ENCODE assay signal across 8 mouse cellular contexts in the genomic region with DNA sequence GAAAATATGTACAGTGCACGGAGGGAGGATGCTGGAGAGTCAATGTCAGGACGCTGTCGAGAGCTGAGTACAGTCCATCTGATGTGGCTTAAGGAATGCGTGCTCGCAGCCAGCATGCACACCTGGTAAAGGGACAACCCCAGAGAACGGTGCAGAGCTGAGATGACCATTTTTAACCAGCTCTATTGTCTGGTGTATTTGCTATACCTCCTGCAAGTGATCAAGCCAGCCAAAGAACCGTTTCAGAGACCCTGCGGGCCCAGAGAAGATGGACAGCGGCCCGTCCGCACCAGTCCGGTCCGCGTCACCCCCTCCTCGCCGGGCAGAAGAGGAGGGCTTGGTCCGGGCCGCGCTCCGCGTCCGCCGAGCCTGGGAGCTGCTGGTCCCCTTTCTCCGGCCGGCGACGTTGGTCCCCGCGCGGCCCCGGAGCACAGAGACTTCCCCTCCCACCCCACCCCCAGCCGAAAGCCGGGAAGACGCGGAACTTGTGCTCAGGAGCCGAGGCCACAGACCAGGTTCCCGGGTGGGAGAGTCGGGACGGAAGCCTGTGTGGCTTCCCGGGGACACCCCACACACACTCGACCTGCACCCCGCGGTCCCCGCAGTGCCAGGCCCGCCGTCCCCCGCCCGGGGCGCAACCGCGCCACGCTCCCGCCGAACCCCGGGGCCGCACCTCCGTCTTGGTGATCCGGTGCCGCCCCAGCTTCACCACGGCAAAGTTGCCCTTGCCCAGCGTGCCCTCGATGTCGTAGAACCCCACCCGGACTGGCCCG. TPM values are rescaled to one million over a fixed set of nuclear protein-coding genes. Genes with fewer than 3 reads are reported as not detected.
A peak's percentile ranks its signal among the peaks of the same experiment; 100 is the strongest.
DNase-seq lines count a peak whose midpoint lies in the region; ATAC-seq lines count a peak whose summit lies in the region.

No protein-coding gene starts in this region.

- H3K4me1 ChIP-seq in brown adipose tissue, adult 24 weeks (ENCODE audit: control insufficient read depth, insufficient read depth, insufficient read length, low read length) = no peaks in the 10 kb centered on the region
- H3K4me1 ChIP-seq in stomach, embryonic 16.5 days (ENCODE audit: control insufficient read depth, insufficient read depth, low read length) = peaks cover 6% of the 10 kb centered on the region

- H3K27ac ChIP-seq in brown adipose tissue, adult 24 weeks (replicated peaks; ENCODE audit: low read depth, low read length) = peak overlapping the region; percentile 94
- H3K27ac ChIP-seq in macrophage = no peak overlapping the region
- peak overlapping the region; percentile 94 for H3K27ac ChIP-seq in stomach, embryonic 16.5 days (ENCODE audit: low read length)

- H3K4me3 ChIP-seq in brown adipose tissue, adult 24 weeks (ENCODE audit: insufficient read depth, low read depth, low read length) = peak overlapping the region; percentile 97
- H3K4me3 ChIP-seq in macrophage (ENCODE audit: inconsistent target) = peak overlapping the region; percentile 58
- H3K4me3 ChIP-seq in stomach, embryonic 16.5 days (replicated peaks; ENCODE audit: low read length) = peak overlapping the region; percentile 92

- no peaks in the 10 kb centered on the region for H3K9me3 ChIP-seq in stomach, embryonic 16.5 days (replicated peaks; ENCODE audit: control insufficient read depth, low read length)

- peak; percentile 52 for DNase-seq in cerebellum, adult 9-10 months
- no peak for DNase-seq in cerebellum, postnatal 14 days
- DNase-seq in 3T3-L1 (ENCODE audit: low read depth, low spot score) = peak; percentile 47
- DNase-seq in frontal cortex, postnatal 25 days (ENCODE audit: low spot score in 2 of 2) = peak; percentile 12 to 13
- peak; percentile 23 to 59 for DNase-seq in kidney, postnatal 36 days

- H3K79me2 ChIP-seq in macrophage (ENCODE audit: inconsistent target) = peaks cover 49% of the 10 kb centered on the region

- ATAC-seq in stomach, embryonic 16.5 days (ENCODE audit: insufficient read depth, low FRiP score) = peak; percentile 47

- H3K27me3 ChIP-seq in stomach, embryonic 16.5 days (ENCODE audit: control insufficient read depth, insufficient read depth, low read length) = no peaks in the 10 kb centered on the region

- H3K36me3 ChIP-seq in macrophage (ENCODE audit: inconsistent target) = no peaks in the 10 kb centered on the region
- H3K36me3 ChIP-seq in stomach, embryonic 16.5 days (ENCODE audit: control insufficient read depth, insufficient read depth, low read length) = no peaks in the 10 kb centered on the region

- under 1% methylated on average over 48 of the region's 65 CpGs for WGBS in macrophage (ENCODE audit: missing documents)
- WGBS in stomach, embryonic 16.5 days = under 1% methylated on average over 60 of the region's 65 CpGs

- H3K9ac ChIP-seq in stomach, embryonic 16.5 days (ENCODE audit: low read length) = peak overlapping the region; percentile 94

- peak overlapping the region; percentile 83 for H3K4me2 ChIP-seq in stomach, embryonic 16.5 days (ENCODE audit: low read depth, low read length)

RNA-seq across cellular contexts. Expression of a gene that starts 0.6 kb away (rescaled TPM):
- 117 and 199 TPM in 2 replicates for polyA plus RNA-seq in brown adipose tissue, adult 24 weeks (2012; ENCODE audit: insufficient read depth, insufficient read length, missing spikeins)
- 100 to 1,000 TPM in 20 of 26 experiments, 10 to 100 TPM in 6; 67.7 to 149 (median 109) TPM for total RNA-seq in macrophage (2018; cell fraction: chromatin; rRNA removed)
- total RNA-seq in macrophage (2018; cell fraction: cytosol; rRNA removed) = 10 to 100 TPM; 16.8 to 31.5 (median 22.9) TPM
- total RNA-seq in macrophage (2018; cell fraction: nucleus; rRNA removed) = 100 to 1,000 TPM in 2 of 26 experiments, 10 to 100 TPM in 24; 32.3 to 128 (median 63.6) TPM
- polyA plus RNA-seq in macrophage (2018) = 8.4 to 15.8 TPM (median 12.2 TPM) in 3 replicates
- 20.5 and 20.7 TPM in 2 replicates for polyA plus RNA-seq in stomach, embryonic 16.5 days (2015; fragmentation: Nextera tagmentation; extraction: Ambion mirVana)

RNA-seq across cellular contexts. Expression of a gene that starts 52.4 kb away (rescaled TPM):
- polyA plus RNA-seq in brown adipose tissue, adult 24 weeks (2012; ENCODE audit: insufficient read depth, insufficient read length, missing spikeins) = not detected in 2 replicates
- not detected for total RNA-seq in macrophage (2018; cell fraction: chromatin; rRNA removed)
- total RNA-seq in macrophage (2018; cell fraction: cytosol; rRNA removed) = not detected
- not detected for total RNA-seq in macrophage (2018; cell fraction: nucleus; rRNA removed)
- not detected in 3 replicates for polyA plus RNA-seq in macrophage (2018)
- not detected in 2 replicates for polyA plus RNA-seq in stomach, embryonic 16.5 days (2015; fragmentation: Nextera tagmentation; extraction: Ambion mirVana)

Comparison
In these comparisons a context has a peak if more than half of its experiments do, and no peak if none do; other contexts are left out.
1. DNase-seq: peak in cerebellum, adult 9-10 months (single experiment), 3T3-L1 (single experiment), frontal cortex, postnatal 25 days (2 of 2) and kidney, postnatal 36 days (2 of 2); none in cerebellum, postnatal 14 days (0 of 2).
2. Peak in every context shown above with its lines, with median percentiles within 50 percentile points of each other: H3K4me3 ChIP-seq.